In genomic region chr10:106121826-106122225, GRCm38 (mm10) we compare ENCODE assay signal across 25 mouse cellular contexts.
DNase-seq lines count a peak whose midpoint lies in the region; ATAC-seq and TF ChIP-seq lines count a peak whose summit lies in the region.
"Had no signal": no experiment of that assay in that cellular context is flagged by ENCODE, and none has a peak within 500 bp of the region (broad histone marks: within the 10 kb centered on the region; RNA-seq: fewer than 3 reads in every experiment).

No protein-coding gene starts in this region.

- H3K27me3 ChIP-seq in hindbrain, postnatal 0 days (ENCODE audit: insufficient read depth, low read length) = no peaks in the 10 kb centered on the region
- no peaks in the 10 kb centered on the region for H3K27me3 ChIP-seq in hindbrain, embryonic 16.5 days (replicated peaks; ENCODE audit: control insufficient read depth, insufficient read depth, low read length)
- H3K27me3 ChIP-seq: embryonic facial prominence, embryonic 13.5 days; forebrain, embryonic 15.5 days; heart, embryonic 13.5 days; intestine, embryonic 15.5 days had no signal

- peaks cover 5% of the 10 kb centered on the region; the same call in 1 of the 2 replicates for H3K4me1 ChIP-seq in hindbrain, postnatal 0 days (ENCODE audit: insufficient read depth, low read length)
- no peaks in the 10 kb centered on the region for H3K4me1 ChIP-seq in hindbrain, embryonic 16.5 days (ENCODE audit: control insufficient read depth, insufficient read depth, low read depth, low read length)
- H3K4me1 ChIP-seq: embryonic facial prominence, embryonic 13.5 days; heart, embryonic 10.5 days; heart, embryonic 13.5 days; intestine, embryonic 15.5 days had no signal

- no peaks in the 10 kb centered on the region for H3K36me3 ChIP-seq in hindbrain, postnatal 0 days (ENCODE audit: insufficient read depth, low read length)
- no peaks in the 10 kb centered on the region for H3K36me3 ChIP-seq in hindbrain, embryonic 16.5 days (ENCODE audit: control insufficient read depth, insufficient read depth, low read length)
- H3K36me3 ChIP-seq: embryonic facial prominence, embryonic 13.5 days; forebrain, embryonic 10.5 days; forebrain, embryonic 15.5 days; heart, embryonic 10.5 days; heart, embryonic 13.5 days; intestine, embryonic 15.5 days had no signal

- TF ChIP-seq POLR2A in brain, embryonic 14.5 days (IDR thresholded peaks at IDR 0.05; ENCODE audit: borderline replicate concordance, extremely low read depth, insufficient read depth, insufficient read length, poor library complexity, severe bottlenecking) = no peak

- no peak for ATAC-seq in hindbrain, postnatal 0 days
- ATAC-seq in hindbrain, embryonic 16.5 days = no peak
- ATAC-seq: intestine, embryonic 15.5 days; Patski had no signal

- H3K4me3 ChIP-seq in hindbrain, postnatal 0 days (ENCODE audit: low read length) = no peak overlapping the region
- no peak overlapping the region for H3K4me3 ChIP-seq in hindbrain, embryonic 16.5 days (ENCODE audit: low read length)
- H3K4me3 ChIP-seq: embryonic facial prominence, embryonic 13.5 days; forebrain, embryonic 10.5 days; forebrain, embryonic 15.5 days; heart, adult 2 months; heart, embryonic 10.5 days; heart, embryonic 13.5 days; intestine, embryonic 15.5 days had no signal

- H3K4me2 ChIP-seq in hindbrain, postnatal 0 days (ENCODE audit: low read depth, low read length) = no peak overlapping the region
- no peak overlapping the region for H3K4me2 ChIP-seq in hindbrain, embryonic 16.5 days (ENCODE audit: low read length)
- H3K4me2 ChIP-seq: embryonic facial prominence, embryonic 13.5 days; forebrain, embryonic 15.5 days; heart, embryonic 13.5 days; hindbrain, embryonic 14.5 days; intestine, embryonic 15.5 days had no signal

- DNase-seq in cerebellum, postnatal 10 days = peak; percentile 11 to 20
- DNase-seq in cerebellum, postnatal 4 days (ENCODE audit: low spot score in 2 of 2) = no peak
- DNase-seq in hindbrain, postnatal 0 days (ENCODE audit: low spot score) = peak; percentile 16
- DNase-seq in brain, embryonic 14.5 days (ENCODE audit: low read depth) = peak; percentile 13
- DNase-seq in retina, postnatal 1 day = peak; percentile 15
- DNase-seq in right cerebral cortex, postnatal 14 days = no peak
- DNase-seq in ovary, postnatal 14 days (ENCODE audit: low spot score) = no peak
- DNase-seq: adrenal gland, postnatal 10 days; adrenal gland, postnatal 36 days; cerebellum, adult 11-12 months; cerebellum, adult 8-10 months; gastrocnemius, postnatal 10 days; gastrocnemius, postnatal 36 days; heart, adult 2 months; heart, postnatal 14 days; heart, postnatal 4 days had no signal

- WGBS in hindbrain, postnatal 0 days = 57% methylated on average over 2 of the region's 2 CpGs
- 71% methylated on average over 2 of the region's 2 CpGs for WGBS in hindbrain, embryonic 16.5 days

- no peak for TF ChIP-seq CTCF in hindbrain, postnatal 0 days (IDR thresholded peaks at IDR 0.05; ENCODE audit: low read depth)
- no peak for TF ChIP-seq CTCF in brain, embryonic 14.5 days (IDR thresholded peaks at IDR 0.05; ENCODE audit: borderline replicate concordance, extremely low read depth, insufficient read depth, insufficient read length)

- H3K27ac ChIP-seq in hindbrain, postnatal 0 days = no peak overlapping the region; the same call in 1 of the 2 replicates
- no peak overlapping the region for H3K27ac ChIP-seq in hindbrain, embryonic 16.5 days (ENCODE audit: low read depth, low read length)
- H3K27ac ChIP-seq: embryonic facial prominence, embryonic 13.5 days; forebrain, embryonic 10.5 days; forebrain, embryonic 15.5 days; heart, adult 2 months; heart, embryonic 10.5 days; heart, embryonic 13.5 days; hindbrain, embryonic 14.5 days; intestine, embryonic 15.5 days had no signal

- no peak overlapping the region for H3K9ac ChIP-seq in hindbrain, postnatal 0 days (replicated peaks; ENCODE audit: low read length)
- no peak overlapping the region for H3K9ac ChIP-seq in hindbrain, embryonic 16.5 days (ENCODE audit: low read depth, low read length)
- H3K9ac ChIP-seq: embryonic facial prominence, embryonic 13.5 days; forebrain, embryonic 15.5 days; heart, embryonic 13.5 days; hindbrain, embryonic 14.5 days; intestine, embryonic 15.5 days had no signal

- no peaks in the 10 kb centered on the region for H3K9me3 ChIP-seq in hindbrain, postnatal 0 days (ENCODE audit: low read length)
- H3K9me3 ChIP-seq in hindbrain, embryonic 16.5 days (ENCODE audit: control insufficient read depth, low read length) = no peaks in the 10 kb centered on the region
- H3K9me3 ChIP-seq: embryonic facial prominence, embryonic 13.5 days; forebrain, embryonic 10.5 days; forebrain, embryonic 15.5 days; heart, embryonic 10.5 days; heart, embryonic 13.5 days; intestine, embryonic 15.5 days had no signal

Comparison
In these comparisons a context has a peak if more than half of its experiments do, and no peak if none do; other contexts are left out.
1. DNase-seq: peak in cerebellum, postnatal 10 days (2 of 2), hindbrain, postnatal 0 days (single experiment), brain, embryonic 14.5 days (single experiment) and retina, postnatal 1 day (single experiment); none in cerebellum, postnatal 4 days (0 of 2), right cerebral cortex, postnatal 14 days (single experiment) and ovary, postnatal 14 days (single experiment).